Mouse (Mus musculus): Measurements from ENCODE around the gene Trim42. TPM values are rescaled to one million over a fixed set of nuclear protein-coding genes. Genes with fewer than 3 reads are reported as not detected.

Trim42 gene
- not detected in 2 replicates for polyA plus RNA-seq (2015; fragmentation: Nextera tagmentation; extraction: Ambion mirVana)

GRCm38 (mm10) chr9:97369591-97369990, at the start of gene Trim42:
Gene Trim42, minus strand, starts transcription at chr9:97369958.
- 92% methylated on average over 7 of the region's 7 CpGs for WGBS
- Histone ChIP-seq H3K9me3 (replicated peaks; ENCODE audit: control insufficient read depth, low read length, poor library complexity, severe bottlenecking) (no peaks in the 10 kb centered on the region), H3K9ac (ENCODE audit: low read depth, low read length) (no peak within 1 kb of the TSS), H3K4me3 (ENCODE audit: low read depth, low read length) (no peak within 1 kb of the TSS), H3K36me3 (ENCODE audit: control insufficient read depth, insufficient read depth, low read length) (no peaks in the 10 kb centered on the region), H3K4me2 (ENCODE audit: low read length) (no peak within 1 kb of the TSS), H3K27ac (ENCODE audit: low read length) (no peak within 1 kb of the TSS), H3K4me1 (ENCODE audit: control insufficient read depth, insufficient read depth, low read length) (no peaks in the 10 kb centered on the region), H3K27me3 (ENCODE audit: control insufficient read depth, insufficient read depth, low read depth, low read length) (no peaks in the 10 kb centered on the region)
- ATAC-seq, result no peak

- WGBS, result 79% methylated on average over 6 of the region's 6 CpGs
- no peak for ATAC-seq
- no peak overlapping the region for H3K9ac ChIP-seq (ENCODE audit: low read depth, low read length)
Observed at GRCm38 (mm10) chr9:97414876-97415668, 45.3 kb upstream of the Trim42 start.

GRCm38 (mm10) chr9:97408142-97408541, 38.4 kb upstream of the Trim42 start:
- Histone ChIP-seq H3K27ac (ENCODE audit: low read length) (no peak overlapping the region), H3K9me3 (replicated peaks; ENCODE audit: control insufficient read depth, low read length, poor library complexity, severe bottlenecking) (no peaks in the 10 kb centered on the region), H3K4me1 (ENCODE audit: control insufficient read depth, insufficient read depth, low read length) (no peaks in the 10 kb centered on the region), H3K4me3 (ENCODE audit: low read depth, low read length) (no peak overlapping the region), H3K4me2 (ENCODE audit: low read length) (no peak overlapping the region), H3K9ac (ENCODE audit: low read depth, low read length) (no peak overlapping the region), H3K36me3 (ENCODE audit: control insufficient read depth, insufficient read depth, low read length) (no peaks in the 10 kb centered on the region), H3K27me3 (ENCODE audit: control insufficient read depth, insufficient read depth, low read depth, low read length) (no peaks in the 10 kb centered on the region)
- ATAC-seq, result no peak
- WGBS, result 94% methylated on average over 2 of the region's 2 CpGs

More at GRCm38 (mm10) chr9:97414876-97415668, 45.3 kb upstream of the Trim42 start:
- no peak overlapping the region for H3K4me2 ChIP-seq (ENCODE audit: low read length)
- H3K27me3 ChIP-seq (ENCODE audit: control insufficient read depth, insufficient read depth, low read depth, low read length), result no peaks in the 10 kb centered on the region
- H3K36me3 ChIP-seq (ENCODE audit: control insufficient read depth, insufficient read depth, low read length), result no peaks in the 10 kb centered on the region
- H3K27ac ChIP-seq (ENCODE audit: low read length), result no peak overlapping the region
- no peaks in the 10 kb centered on the region for H3K4me1 ChIP-seq (ENCODE audit: control insufficient read depth, insufficient read depth, low read length)
- no peaks in the 10 kb centered on the region for H3K9me3 ChIP-seq (replicated peaks; ENCODE audit: control insufficient read depth, low read length, poor library complexity, severe bottlenecking)
- no peak overlapping the region for H3K4me3 ChIP-seq (ENCODE audit: low read depth, low read length)

GRCm38 (mm10) chr9:97356441-97356840, 13.3 kb downstream of the Trim42 start:
- 61% methylated on average over 6 of the region's 6 CpGs for WGBS
- Histone ChIP-seq H3K36me3 (ENCODE audit: control insufficient read depth, insufficient read depth, low read length) (no peaks in the 10 kb centered on the region), H3K27ac (ENCODE audit: low read length) (no peak overlapping the region), H3K9me3 (replicated peaks; ENCODE audit: control insufficient read depth, low read length, poor library complexity, severe bottlenecking) (no peaks in the 10 kb centered on the region), H3K4me3 (ENCODE audit: low read depth, low read length) (no peak overlapping the region), H3K27me3 (ENCODE audit: control insufficient read depth, insufficient read depth, low read depth, low read length) (no peaks in the 10 kb centered on the region), H3K4me2 (ENCODE audit: low read length) (no peak overlapping the region), H3K4me1 (ENCODE audit: control insufficient read depth, insufficient read depth, low read length) (0 out of 2 replicates have a peak, but pooled peaks cover 4% of the 10 kb centered on the region), H3K9ac (ENCODE audit: low read depth, low read length) (no peak overlapping the region)
- no peak for ATAC-seq

GRCm38 (mm10) chr9:97344767-97345297, 24.9 kb downstream of the Trim42 start:
- no peak overlapping the region for H3K27ac ChIP-seq (ENCODE audit: low read length)
- no peaks in the 10 kb centered on the region for H3K36me3 ChIP-seq (ENCODE audit: control insufficient read depth, insufficient read depth, low read length)
- no peaks in the 10 kb centered on the region for H3K27me3 ChIP-seq (ENCODE audit: control insufficient read depth, insufficient read depth, low read depth, low read length)
- H3K9me3 ChIP-seq (replicated peaks; ENCODE audit: control insufficient read depth, low read length, poor library complexity, severe bottlenecking), result no peaks in the 10 kb centered on the region; the same call in 1 of the 2 replicates
- no peak for ATAC-seq
- H3K9ac ChIP-seq (ENCODE audit: low read depth, low read length), result no peak overlapping the region
- no peak overlapping the region for H3K4me3 ChIP-seq (ENCODE audit: low read depth, low read length)
- no peaks in the 10 kb centered on the region for H3K4me1 ChIP-seq (ENCODE audit: control insufficient read depth, insufficient read depth, low read length)
- 71% methylated on average over 12 of the region's 12 CpGs for WGBS
- no peak overlapping the region for H3K4me2 ChIP-seq (ENCODE audit: low read length)

GRCm38 (mm10) chr9:97341772-97342171, 28.0 kb downstream of the Trim42 start:
- H3K27me3 ChIP-seq (ENCODE audit: control insufficient read depth, insufficient read depth, low read depth, low read length), result no peaks in the 10 kb centered on the region
- WGBS, result 66% methylated on average over 5 of the region's 5 CpGs
- H3K9ac ChIP-seq (ENCODE audit: low read depth, low read length), result no peak overlapping the region
- no peaks in the 10 kb centered on the region; the same call in 1 of the 2 replicates for H3K9me3 ChIP-seq (replicated peaks; ENCODE audit: control insufficient read depth, low read length, poor library complexity, severe bottlenecking)
- H3K4me3 ChIP-seq (ENCODE audit: low read depth, low read length), result no peak overlapping the region
- H3K27ac ChIP-seq (ENCODE audit: low read length), result no peak overlapping the region
- no peak overlapping the region for H3K4me2 ChIP-seq (ENCODE audit: low read length)
- no peak for ATAC-seq
- no peaks in the 10 kb centered on the region for H3K36me3 ChIP-seq (ENCODE audit: control insufficient read depth, insufficient read depth, low read length)
- no peaks in the 10 kb centered on the region for H3K4me1 ChIP-seq (ENCODE audit: control insufficient read depth, insufficient read depth, low read length)

- H3K9ac ChIP-seq (ENCODE audit: low read depth, low read length), result no peak overlapping the region
- no peaks in the 10 kb centered on the region; the same call in 1 of the 2 replicates for H3K27me3 ChIP-seq (ENCODE audit: control insufficient read depth, insufficient read depth, low read depth, low read length)
- ATAC-seq, result no peak
- no peaks in the 10 kb centered on the region for H3K36me3 ChIP-seq (ENCODE audit: control insufficient read depth, insufficient read depth, low read length)
- H3K4me2 ChIP-seq (ENCODE audit: low read length), result no peak overlapping the region
- H3K9me3 ChIP-seq (replicated peaks; ENCODE audit: control insufficient read depth, low read length, poor library complexity, severe bottlenecking), result no peaks in the 10 kb centered on the region
- no peak overlapping the region for H3K4me3 ChIP-seq (ENCODE audit: low read depth, low read length)
- no peak overlapping the region for H3K27ac ChIP-seq (ENCODE audit: low read length)
- 70% methylated on average over 3 of the region's 3 CpGs for WGBS
- no peaks in the 10 kb centered on the region for H3K4me1 ChIP-seq (ENCODE audit: control insufficient read depth, insufficient read depth, low read length)
Observed at GRCm38 (mm10) chr9:97322846-97323245, 46.9 kb downstream of the Trim42 start.

- Histone ChIP-seq H3K9me3 (replicated peaks; ENCODE audit: control insufficient read depth, low read length, poor library complexity, severe bottlenecking) (no peaks in the 10 kb centered on the region), H3K4me1 (ENCODE audit: control insufficient read depth, insufficient read depth, low read length) (no peaks in the 10 kb centered on the region), H3K9ac (ENCODE audit: low read depth, low read length) (no peak overlapping the region), H3K4me2 (ENCODE audit: low read length) (0 out of 2 replicates have a peak overlapping the region, but pooled peaks have one; percentile 12), H3K4me3 (ENCODE audit: low read depth, low read length) (no peak overlapping the region), H3K27ac (ENCODE audit: low read length) (no peak overlapping the region), H3K36me3 (ENCODE audit: control insufficient read depth, insufficient read depth, low read length) (no peaks in the 10 kb centered on the region), H3K27me3 (ENCODE audit: control insufficient read depth, insufficient read depth, low read depth, low read length) (no peaks in the 10 kb centered on the region; the same call in 1 of the 2 replicates)
- WGBS, result 59% methylated on average over 10 of the region's 10 CpGs
- ATAC-seq, result no peak; the same call in 1 of the 2 replicates
Observed at GRCm38 (mm10) chr9:97322120-97322519, 47.6 kb downstream of the Trim42 start.

- Histone ChIP-seq H3K27me3 (ENCODE audit: control insufficient read depth, insufficient read depth, low read depth, low read length) (no peaks in the 10 kb centered on the region), H3K9me3 (replicated peaks; ENCODE audit: control insufficient read depth, low read length, poor library complexity, severe bottlenecking) (no peaks in the 10 kb centered on the region), H3K9ac (ENCODE audit: low read depth, low read length) (no peak overlapping the region), H3K4me3 (ENCODE audit: low read depth, low read length) (no peak overlapping the region), H3K4me1 (ENCODE audit: control insufficient read depth, insufficient read depth, low read length) (no peaks in the 10 kb centered on the region), H3K27ac (ENCODE audit: low read length) (no peak overlapping the region), H3K4me2 (ENCODE audit: low read length) (no peak overlapping the region), H3K36me3 (ENCODE audit: control insufficient read depth, insufficient read depth, low read length) (no peaks in the 10 kb centered on the region)
- 73% methylated on average over 10 of the region's 10 CpGs for WGBS
- no peak for ATAC-seq
Observed at GRCm38 (mm10) chr9:97315421-97316055, 54.2 kb downstream of the Trim42 start.

Data from midbrain, embryonic 16.5 days (tissue).